Mouse (Mus musculus) CH12.LX (cell line): Measurements from ENCODE around the gene Adamts6. TPM values are rescaled to one million over a fixed set of nuclear protein-coding genes. Genes with fewer than 3 reads are reported as not detected.

ENCODE experiments used
- DNase-seq: peaks from one replicate; pipeline ENCODE4 v3.0.0-alpha.2; 2013; ENCODE audit errors: extremely low read depth
- H3K27ac ChIP-seq: 2 replicates; pipeline ENCODE4 v1.5.1; 2012; ENCODE audit warnings: low read depth, mild to moderate bottlenecking, control low read depth, moderate library complexity; ENCODE audit not compliant: insufficient read depth
- H3K27me3 ChIP-seq: replicated peaks from 2 replicates; pipeline ENCODE3; 2012; ENCODE audit warnings: inconsistent platforms
- H3K36me3 ChIP-seq, 2 experiments: replicated peaks in 1 of 2; 2 replicates each; pipeline versions ENCODE3 to v1.6.1; 2012; ENCODE audit warnings: inconsistent platforms in 1 of 2, low read length in 1 of 2, mild to moderate bottlenecking in 1 of 2, mixed read lengths in 1 of 2, moderate library complexity in 1 of 2; ENCODE audit not compliant: control insufficient read depth in 1 of 2, insufficient read depth in 1 of 2
- H3K4me1 ChIP-seq, 2 experiments: 2 replicates each; pipeline ENCODE4 v1.6.1; 2012; ENCODE audit warnings: inconsistent platforms in 1 of 2, moderate library complexity in 1 of 2; ENCODE audit not compliant: insufficient read depth in 2 of 2, control insufficient read depth in 1 of 2
- H3K4me2 ChIP-seq: 2 replicates; pipeline ENCODE4 v1.6.1; 2012; ENCODE audit warnings: low read depth, mild to moderate bottlenecking, control low read depth; ENCODE audit not compliant: poor library complexity, insufficient read depth, severe bottlenecking
- H3K4me3 ChIP-seq, 3 experiments: fragments of 150-350 bp in 1 of 3; sonication (generic) in 1 of 3; replicated peaks in 1 of 3; 2 replicates each; pipeline versions ENCODE3 to v1.5.1; 2011 to 2012; ENCODE audit warnings: low read depth in 2 of 3, low read length in 2 of 3, mild to moderate bottlenecking in 2 of 3, moderate library complexity in 2 of 3, control low read depth in 1 of 3, improper control_type of control experiment in 1 of 3, inconsistent platforms in 1 of 3, mixed read lengths in 1 of 3; ENCODE audit not compliant: poor library complexity in 1 of 3
- H3K79me2 ChIP-seq: replicated peaks from 2 replicates; pipeline ENCODE4 v1.6.1; 2012; ENCODE audit warnings: mild to moderate bottlenecking, moderate library complexity; ENCODE audit not compliant: control insufficient read depth, poor library complexity, insufficient read depth, severe bottlenecking; ENCODE audit errors: extremely low read depth
- H3K9ac ChIP-seq: 2 replicates; pipeline ENCODE4 v1.6.1; 2012; ENCODE audit warnings: low read depth, mild to moderate bottlenecking, control low read depth, moderate library complexity; ENCODE audit not compliant: insufficient read depth
- H3K9me3 ChIP-seq: replicated peaks from 2 replicates; pipeline ENCODE3; 2012; ENCODE audit warnings: low read length, inconsistent platforms, mixed read lengths
- CTCF ChIP-seq, 2 experiments: IDR thresholded peaks in 1 of 2; conservative IDR thresholded peaks in 1 of 2; 2 replicates each; pipeline ENCODE4 v1.5.1; 2011 to 2012; ENCODE audit warnings: low read depth in 2 of 2, low read length in 2 of 2, improper control_type of control experiment in 1 of 2, inconsistent platforms in 1 of 2, mild to moderate bottlenecking in 1 of 2, moderate library complexity in 1 of 2
- ETS1 ChIP-seq: conservative IDR thresholded peaks from 2 replicates; pipeline ENCODE4 v1.6.1; 2012; ENCODE audit warnings: low read depth, mild to moderate bottlenecking, inconsistent platforms, low read length, improper control_type of control experiment, moderate library complexity
- GABPA ChIP-seq: IDR thresholded peaks from 2 replicates; pipeline ENCODE4 v1.6.1; 2012; ENCODE audit warnings: low read depth, low read length, improper control_type of control experiment, inconsistent platforms; ENCODE audit not compliant: insufficient replicate concordance
- IRF4 ChIP-seq: IDR thresholded peaks from 2 replicates; pipeline ENCODE4 v1.6.1; 2014; ENCODE audit warnings: low read depth, mild to moderate bottlenecking, inconsistent platforms, low read length, improper control_type of control experiment
- MAX ChIP-seq: IDR thresholded peaks from 2 replicates; pipeline ENCODE4 v1.6.1; 2011; ENCODE audit warnings: low read length, improper control_type of control experiment
- MAZ ChIP-seq: IDR thresholded peaks from 2 replicates; pipeline ENCODE4 v1.6.1; 2012; ENCODE audit warnings: low read depth, mild to moderate bottlenecking, inconsistent platforms, low read length, improper control_type of control experiment, moderate library complexity
- NRF1 ChIP-seq: IDR thresholded peaks from 2 replicates; pipeline ENCODE4 v1.6.1; 2014; ENCODE audit warnings: low read depth, mild to moderate bottlenecking, inconsistent platforms, low read length, improper control_type of control experiment, moderate library complexity
- POLR2A ChIP-seq: IDR thresholded peaks from 2 replicates; pipeline ENCODE4 v1.6.1; 2011; ENCODE audit warnings: low read depth, mild to moderate bottlenecking, improper control_type of control experiment, low read length
- RAD21 ChIP-seq: IDR thresholded peaks from 2 replicates; pipeline ENCODE4 v1.6.1; 2011; ENCODE audit warnings: low read depth, mild to moderate bottlenecking, low read length, improper control_type of control experiment, moderate library complexity
- SIN3A ChIP-seq: IDR thresholded peaks from 2 replicates; pipeline ENCODE4 v1.6.1; 2012; ENCODE audit warnings: low read length, improper control_type of control experiment, inconsistent platforms
- TBP ChIP-seq: conservative IDR thresholded peaks from 2 replicates; pipeline ENCODE4 v1.6.1; 2011; ENCODE audit warnings: low read depth, low read length, improper control_type of control experiment
- ZC3H11A ChIP-seq: IDR thresholded peaks from 2 replicates; pipeline ENCODE4 v1.6.1; 2012; ENCODE audit warnings: low read depth, mild to moderate bottlenecking, inconsistent platforms, low read length, improper control_type of control experiment
- ZNF384 ChIP-seq: IDR thresholded peaks from 2 replicates; pipeline ENCODE4 v1.6.1; 2012; ENCODE audit warnings: low read depth, low read length, improper control_type of control experiment, inconsistent platforms
- dilution Hi-C: fragments of 300-500 bp; cut with MboI; formaldehyde crosslinking; loops from 2 replicates; pipeline ENCODE4 v1.14.3; 2020; ENCODE audit warnings: low sequenced_read_pairs; ENCODE audit not compliant: extremely low pct_unique_long_range_greater_than_20kb, extremely low pct_ligation_motif_present
- in situ Hi-C: fragments of 300-500 bp; cut with MboI; formaldehyde crosslinking; loops from 3 replicates; pipeline ENCODE4 v1.14.3; 2019; ENCODE audit warnings: low sequenced_read_pairs, low pct_ligation_motif_present, low pct_unique_long_range_greater_than_20kb, mixed read lengths
- polyA plus RNA-seq: library from polyadenylated mRNA; unstranded; fragments of >175 nt; gene quantifications from 2 replicates; pipeline ENCODE4 v1.2.1, GENCODE M21; 2012; ENCODE audit warnings: low read depth; ENCODE audit not compliant: insufficient read length
- total RNA-seq, 2 experiments: library from RNA; depleted of rRNA; stranded (reverse); fragments of 300-350 nt in 1 of 2; fragments of >200 nt in 1 of 2; gene quantifications; 2 replicates each; pipeline ENCODE4 v1.2.3; 2012 to 2014

The Adamts6 gene
- 0.34 TPM in 2 replicates for total RNA-seq (2012; rRNA removed)
- total RNA-seq (2014; rRNA removed), result 0.72 and 1.3 TPM in 2 replicates
- 1.00 and 1.1 TPM in 2 replicates for polyA plus RNA-seq

- Histone ChIP-seq H3K79me2 (no peaks in the 10 kb centered on the region; the same call in 1 of the 2 replicates), H3K27ac (no peak within 1 kb of the TSS; the same call in 1 of the 2 replicates), H3K27me3 (no peaks in the 10 kb centered on the region), H3K9me3 (no peaks in the 10 kb centered on the region), H3K36me3 (no peaks in the 10 kb centered on the region), H3K4me1 (peaks cover 0 to 12% of the 10 kb centered on the region in 2 experiments; a peak in 1 of 4 replicates), H3K4me3 (peak within 1 kb of the TSS; percentile 51 to 57 (median 53)), H3K4me2 (peak within 1 kb of the TSS; percentile 100), H3K9ac (peak within 1 kb of the TSS; percentile 37; the same call in 1 of the 2 replicates)
- TF ChIP-seq ETS1 (no peak), MAX (no peak), ZC3H11A (no peak), ZNF384 (peak; percentile 53), SIN3A (peak; percentile 12; the same call in 1 of the 2 replicates), NRF1 (peak; percentile 60), IRF4 (0 out of 2 replicates have a peak, but pooled peaks have one; percentile 8), MAZ (no peak), TBP (no peak)
- in situ Hi-C loops (loop anchor here (10.0 kb wide), 1 partner anchor 497 kb away; no protein-coding TSS in a partner anchor), dilution Hi-C loops (no loop called here)
- peak; percentile 15 for DNase-seq
These were observed at the start of gene Adamts6 for GRCm38 (mm10) chr13:104287366-104288225. Gene Adamts6 (plus strand): TSS chr13:104287835.

GRCm38 (mm10) chr13:104258997-104259396 is 28.6 kb upstream of the Adamts6 start:
- in situ Hi-C loops (loop anchor here (25.0 kb wide), 2 partner anchors 353 to 678 kb away; no protein-coding TSS in a partner anchor), dilution Hi-C loops (no loop called here)
- no peaks in the 10 kb centered on the region for H3K9me3 ChIP-seq
- no peaks in the 10 kb centered on the region for H3K79me2 ChIP-seq
- H3K27ac ChIP-seq, result no peak overlapping the region
- H3K36me3 ChIP-seq, result no peaks in the 10 kb centered on the region
- no peak overlapping the region for H3K9ac ChIP-seq
- H3K4me3 ChIP-seq, result no peak overlapping the region
- no peak overlapping the region for H3K4me2 ChIP-seq
- TF ChIP-seq GABPA (no peak), ZNF384 (no peak), SIN3A (no peak), CTCF (conservative IDR thresholded peaks at IDR 0.05 in 1 of 2, IDR thresholded peaks at IDR 0.05 in 1 of 2; ENCODE audit: low read depth in 2 of 2, low read length in 2 of 2) (no peak), NRF1 (no peak), ZC3H11A (no peak), POLR2A (no peak), RAD21 (no peak)
- TF ChIP-seq, all 38 proteins: peak for 0
- peaks cover 2 to 4% of the 10 kb centered on the region in 2 experiments; a peak in 1 of 4 replicates for H3K4me1 ChIP-seq
- no peak for DNase-seq
- no peaks in the 10 kb centered on the region for H3K27me3 ChIP-seq
